Mouse (Mus musculus) neural tube, embryonic 11.5 days (tissue): Measurements from ENCODE around the gene Gm7970. TPM values are rescaled to one million over a fixed set of nuclear protein-coding genes. Genes with fewer than 3 reads are reported as not detected.
"Not testable (repeated sequence)": the region's sequence is repeated elsewhere in the genome, so short reads cannot be mapped to it uniquely, and the experiment has no call there.

Source experiments
- ATAC-seq: fragments of 200-750 bp; cut with Nextera tagmentation; 2 replicates; pipeline ENCODE4 v1.8.0; 2017; ENCODE audit warnings: moderate number of reproducible peaks, mild to moderate bottlenecking, moderate TSS enrichment, moderate library complexity; ENCODE audit not compliant: insufficient read depth, low FRiP score, low TSS enrichment
- DNase-seq: peaks from one replicate; pipeline ENCODE4 v3.0.0-alpha.2; 2015; ENCODE audit warnings: low spot score
- H3K27ac ChIP-seq: fragments of 300-500 bp; sonication (generic); 2 replicates; pipeline ENCODE4 v1.5.1; 2014; ENCODE audit warnings: low read depth, mild to moderate bottlenecking, low read length
- H3K27me3 ChIP-seq: fragments of 300-500 bp; sonication (generic); 2 replicates; pipeline ENCODE4 v1.6.1; 2014; ENCODE audit warnings: mild to moderate bottlenecking, low read length, mixed read lengths; ENCODE audit not compliant: control insufficient read depth, insufficient read depth
- H3K36me3 ChIP-seq: fragments of 300-500 bp; sonication (generic); 2 replicates; pipeline ENCODE4 v1.6.1; 2014; ENCODE audit warnings: mild to moderate bottlenecking, low read length, moderate library complexity, mixed read lengths; ENCODE audit not compliant: control insufficient read depth, insufficient read depth
- H3K4me1 ChIP-seq: fragments of 300-500 bp; sonication (generic); 2 replicates; pipeline ENCODE4 v1.6.1; 2014; ENCODE audit warnings: low read length, mixed read lengths; ENCODE audit not compliant: control insufficient read depth, insufficient read depth
- H3K4me2 ChIP-seq: fragments of 300-500 bp; sonication (generic); 2 replicates; pipeline ENCODE4 v1.6.1; 2014; ENCODE audit warnings: low read depth, mild to moderate bottlenecking, moderate library complexity
- H3K4me3 ChIP-seq: fragments of 300-500 bp; sonication (generic); 2 replicates; pipeline ENCODE4 v1.5.1; 2014; ENCODE audit warnings: low read depth, low read length
- H3K9ac ChIP-seq: fragments of 300-500 bp; sonication (generic); 2 replicates; pipeline ENCODE4 v1.6.1; 2014; ENCODE audit warnings: mild to moderate bottlenecking, low read length
- H3K9me3 ChIP-seq: fragments of 300-500 bp; sonication (generic); 2 replicates; pipeline ENCODE4 v1.6.1; 2016; ENCODE audit warnings: low read length; ENCODE audit not compliant: control insufficient read depth
- WGBS: fragments of 180-500 bp; shearing (Covaris S2); extraction: QIAGEN DNeasy Blood & Tissue Kit; methylation state at CpG from one replicate; pipeline ENCODE4 v1.1.7; 2014; 5-methylcytosine and 5-hydroxymethylcytosine counted together
- polyA plus RNA-seq: library from polyadenylated mRNA; unstranded; fragments of >200 nt; fragmentation: Nextera tagmentation; extraction: Ambion mirVana; gene quantifications from 2 replicates; pipeline ENCODE4 v1.2.1, GENCODE M21; 2014

The Gm7970 gene
- polyA plus RNA-seq, result not detected in 2 replicates

DNA sequence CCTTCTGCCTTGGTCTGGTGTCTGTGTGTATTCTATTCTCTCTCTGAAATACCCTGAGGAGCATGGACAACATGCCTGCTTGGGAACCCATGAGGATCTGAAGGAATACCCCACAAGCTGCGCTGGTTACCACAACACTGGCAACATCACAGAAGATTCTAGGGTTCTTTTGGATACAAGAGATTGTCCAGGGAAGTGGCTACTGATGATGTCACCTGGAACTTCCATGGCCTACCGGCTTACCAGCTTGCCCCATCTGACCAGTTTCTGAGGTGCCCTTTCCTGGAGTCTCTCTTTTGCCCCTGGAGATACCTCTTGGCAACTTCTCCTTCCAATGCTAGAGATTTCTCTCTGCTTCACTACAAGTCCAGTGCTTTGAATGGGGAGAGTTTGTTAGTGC lies at the start of gene Gm7970:
TSS of gene Gm7970 (minus strand) at position 101 of the 400 bp plus-strand sequence.
- not testable (repeated sequence) for H3K27me3 ChIP-seq, H3K27ac ChIP-seq, ATAC-seq, H3K4me1 ChIP-seq, H3K4me3 ChIP-seq, H3K9ac ChIP-seq, H3K36me3 ChIP-seq, DNase-seq, H3K9me3 ChIP-seq, H3K4me2 ChIP-seq
- WGBS, result no CpG with 5 or more reads among the region's 2 CpGs

DNA sequence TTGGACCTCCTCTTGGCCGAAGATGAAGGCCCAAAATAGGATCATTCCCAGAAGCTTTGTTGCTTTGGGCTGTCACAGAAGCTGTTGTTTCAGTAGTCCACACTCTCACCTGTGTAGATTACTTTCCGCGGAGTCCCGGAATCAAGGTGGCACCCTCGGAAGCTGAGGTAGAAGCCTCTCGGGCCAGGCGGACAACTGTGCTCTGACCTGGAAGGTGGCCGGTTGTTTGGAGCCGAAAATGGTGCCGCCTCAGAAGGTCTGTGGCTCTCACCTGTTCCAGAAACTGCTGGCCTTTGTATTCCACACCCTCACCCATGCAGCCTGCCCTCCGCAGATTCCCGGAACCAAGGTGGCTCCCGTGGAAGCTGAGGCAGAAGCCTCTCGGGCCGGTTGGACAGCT lies 45.6 kb upstream of the Gm7970 start:
- H3K9me3 ChIP-seq, H3K4me3 ChIP-seq, H3K9ac ChIP-seq, H3K36me3 ChIP-seq, H3K27me3 ChIP-seq, H3K4me2 ChIP-seq, ATAC-seq, H3K4me1 ChIP-seq, H3K27ac ChIP-seq: not testable (repeated sequence)
- DNase-seq, result peak; percentile 1
- 91% methylated on average over 15 of the region's 15 CpGs for WGBS

DNA sequence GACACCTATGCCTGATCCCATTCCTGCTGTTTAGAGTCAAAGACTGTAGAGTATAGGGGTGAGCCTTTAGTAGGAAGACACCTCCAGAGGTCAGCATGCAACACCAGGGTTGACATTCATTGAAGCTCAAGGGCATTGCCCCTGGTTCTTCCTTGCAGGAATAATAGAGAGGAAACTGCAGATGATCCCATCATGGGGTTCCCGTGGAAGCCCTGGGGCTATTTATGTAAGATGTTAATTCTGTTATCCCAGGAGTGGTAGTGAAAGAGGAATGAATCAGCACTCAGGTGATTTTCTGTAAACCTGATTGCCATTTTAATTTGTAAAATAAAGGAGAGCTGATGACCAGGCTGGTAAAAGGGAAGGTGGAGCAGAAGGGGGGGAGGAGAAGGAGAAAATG lies 31.0 kb upstream of the Gm7970 start:
- not testable (repeated sequence) for ATAC-seq, H3K9me3 ChIP-seq, H3K27ac ChIP-seq, H3K9ac ChIP-seq, H3K4me3 ChIP-seq, H3K4me1 ChIP-seq, DNase-seq, H3K36me3 ChIP-seq, H3K27me3 ChIP-seq, H3K4me2 ChIP-seq
- 65% methylated on average over 1 of the region's 1 CpGs for WGBS

- not testable (repeated sequence) for H3K9me3 ChIP-seq, H3K4me1 ChIP-seq, H3K9ac ChIP-seq, H3K27me3 ChIP-seq, ATAC-seq, H3K27ac ChIP-seq, H3K4me2 ChIP-seq, DNase-seq, H3K4me3 ChIP-seq, H3K36me3 ChIP-seq
- no CpG with 5 or more reads among the region's 1 CpGs for WGBS
Measured at GRCm38 (mm10) chr14:41572911-41573310, 17.5 kb upstream of the Gm7970 start, which contains the start of gene 1700049E17Rik2. TSS of gene 1700049E17Rik2 (plus strand) at chr14:41573211.

DNA sequence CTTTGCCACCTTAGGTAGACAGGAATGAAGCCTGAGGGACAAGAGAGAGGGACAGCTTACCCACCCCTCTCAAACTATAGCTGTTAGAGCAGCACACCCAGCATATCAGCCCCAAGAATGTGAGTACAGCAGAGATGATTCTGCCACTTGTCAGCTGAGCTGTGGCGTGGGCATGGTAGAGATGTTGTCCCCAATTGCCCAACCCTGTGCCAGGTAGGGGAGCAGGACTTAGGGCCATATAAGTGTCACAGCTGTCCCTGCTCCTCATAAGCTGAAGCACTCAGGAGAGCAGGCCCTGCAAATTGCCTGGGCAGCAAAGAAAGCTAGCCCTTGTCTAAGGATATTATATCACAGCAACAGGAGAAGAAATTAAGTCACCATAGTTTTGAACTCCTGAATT lies 30.7 kb downstream of the Gm7970 start:
- not testable (repeated sequence) for H3K9ac ChIP-seq, H3K4me1 ChIP-seq, H3K27ac ChIP-seq, H3K36me3 ChIP-seq, H3K9me3 ChIP-seq, H3K27me3 ChIP-seq, H3K4me3 ChIP-seq, ATAC-seq, DNase-seq, H3K4me2 ChIP-seq
- 77% methylated on average over 1 of the region's 1 CpGs for WGBS

DNA sequence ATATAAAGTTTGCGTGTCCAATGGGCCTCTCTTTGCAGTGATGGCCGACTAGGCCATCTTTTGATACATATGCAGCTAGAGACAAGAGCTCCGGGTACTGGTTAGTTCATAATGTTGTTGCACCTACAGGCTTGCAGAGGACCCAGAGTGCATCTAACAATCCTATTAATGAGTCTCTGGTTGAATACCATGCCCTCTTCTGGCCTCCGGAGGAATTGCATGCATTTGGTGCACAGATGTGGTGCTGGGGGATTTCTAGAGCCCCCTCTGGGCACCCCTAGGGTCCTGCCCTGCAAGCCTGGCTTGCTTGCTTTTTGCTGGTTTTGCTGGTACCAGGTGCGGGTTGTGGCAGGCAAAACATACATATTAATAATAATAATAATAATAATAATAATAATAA lies 34.7 kb downstream of the Gm7970 start:
- not testable (repeated sequence) for H3K4me1 ChIP-seq, H3K27me3 ChIP-seq, ATAC-seq, H3K9ac ChIP-seq, H3K4me3 ChIP-seq, H3K27ac ChIP-seq, H3K4me2 ChIP-seq, DNase-seq, H3K9me3 ChIP-seq, H3K36me3 ChIP-seq
- WGBS, result 65% methylated on average over 5 of the region's 5 CpGs

Other genes starting within 250 kb of the Gm7970 start
- gene Gm5798, start 207.0 kb downstream of the Gm7970 start, polyA plus RNA-seq, result not detected in 2 replicates
- not detected in 2 replicates for gene Gm7945, start 169.2 kb downstream of the Gm7970 start, polyA plus RNA-seq
- gene Gm6482, start 147.3 kb downstream of the Gm7970 start, polyA plus RNA-seq, result not detected in 2 replicates
- gene Gm7954, start 102.1 kb downstream of the Gm7970 start, polyA plus RNA-seq, result not detected in 2 replicates
- gene Gm3486, start 66.1 kb downstream of the Gm7970 start, polyA plus RNA-seq, result not detected in 2 replicates
- gene 1700049E17Rik2, start 17.6 kb upstream of the Gm7970 start, polyA plus RNA-seq, result not detected in 2 replicates
- not detected in 2 replicates for gene Gm3072, start 69.0 kb upstream of the Gm7970 start, polyA plus RNA-seq
- not detected in 2 replicates for gene Gm3676, start 90.9 kb upstream of the Gm7970 start, polyA plus RNA-seq
- not detected in 2 replicates for gene Gm8068, start 146.3 kb upstream of the Gm7970 start, polyA plus RNA-seq
- gene Gm7929, start 195.0 kb upstream of the Gm7970 start, polyA plus RNA-seq, result not detected in 2 replicates
- gene Gm47189, start 216.9 kb upstream of the Gm7970 start, polyA plus RNA-seq, result not detected in 2 replicates